Mouse (Mus musculus): ENCODE results near the gene Rpl24. TPM values are rescaled to one million over a fixed set of nuclear protein-coding genes. Genes with fewer than 3 reads are reported as not detected.

Rpl24 gene
- polyA plus RNA-seq, 2 experiments = 464 to 499 TPM

GRCm38 (mm10) chr16:55964126-55964949, 1.7 kb upstream of the Rpl24 start:
- Histone ChIP-seq H3K36me3 (replicated peaks; ENCODE audit: control insufficient read depth, insufficient read depth, low read depth) (peaks cover 13% of the 10 kb centered on the region), H3K9ac (replicated peaks) (no peak overlapping the region), H3K27me3 (ENCODE audit: control insufficient read depth, insufficient read depth, low read length) (no peaks in the 10 kb centered on the region), H3K4me1 (replicated peaks; ENCODE audit: control insufficient read depth in 2 of 2, insufficient read depth in 2 of 2, low read length in 1 of 2) (peaks cover 0 to 7% of the 10 kb centered on the region in 2 experiments; a peak in 3 of 4 replicates), H3K9me3 (ENCODE audit: control insufficient read depth, low read length) (no peaks in the 10 kb centered on the region), H3K27ac (no peak overlapping the region), H3K4me3 (ENCODE audit: insufficient read depth in 1 of 2, low read depth in 2 of 2, low read length in 2 of 2) (no peak overlapping the region), H3K4me2 (ENCODE audit: low read depth) (no peak overlapping the region)
- ATAC-seq (ENCODE audit: insufficient read depth) = no peak
- peak in 1 of 3 experiments; percentile 43 for DNase-seq (ENCODE audit: low read depth in 3 of 3, low spot score in 3 of 3)
- WGBS (ENCODE audit: insufficient replicate concordance) = 54% methylated on average over 4 of the region's 4 CpGs
- no peak for TF ChIP-seq EP300 (IDR thresholded peaks at IDR 0.05; ENCODE audit: low read depth)
- TF ChIP-seq CTCF (IDR thresholded peaks at IDR 0.05; ENCODE audit: low read depth) = peak; percentile 55

GRCm38 (mm10) chr16:55967221-55967620, 1.1 kb downstream of the Rpl24 start:
- DNase-seq (ENCODE audit: low read depth in 3 of 3, low spot score in 3 of 3) = no peak
- peaks cover 41% of the 10 kb centered on the region for H3K36me3 ChIP-seq (replicated peaks; ENCODE audit: control insufficient read depth, insufficient read depth, low read depth)
- peaks cover 0 to 9% of the 10 kb centered on the region in 2 experiments; a peak in 3 of 4 replicates for H3K4me1 ChIP-seq (replicated peaks; ENCODE audit: control insufficient read depth in 2 of 2, insufficient read depth in 2 of 2, low read length in 1 of 2)
- peak overlapping the region; percentile 96 for H3K9ac ChIP-seq (replicated peaks)
- H3K27me3 ChIP-seq (ENCODE audit: control insufficient read depth, insufficient read depth, low read length) = no peaks in the 10 kb centered on the region
- H3K4me2 ChIP-seq (ENCODE audit: low read depth) = peak overlapping the region; percentile 77
- 11% methylated on average over 1 of the region's 1 CpGs for whole genome bisulfite sequencing (ENCODE audit: insufficient replicate concordance)
- H3K4me3 ChIP-seq (ENCODE audit: insufficient read depth in 1 of 2, low read depth in 2 of 2, low read length in 2 of 2) = peak overlapping the region; percentile 93 to 94
- H3K9me3 ChIP-seq (ENCODE audit: control insufficient read depth, low read length) = no peaks in the 10 kb centered on the region
- ATAC-seq (ENCODE audit: insufficient read depth) = no peak
- peak overlapping the region; percentile 67 for H3K27ac ChIP-seq
- TF ChIP-seq EP300 (IDR thresholded peaks at IDR 0.05; ENCODE audit: low read depth) = no peak
- no peak for TF ChIP-seq CTCF (IDR thresholded peaks at IDR 0.05; ENCODE audit: low read depth)

GRCm38 (mm10) chr16:55969147-55969546, 3.1 kb downstream of the Rpl24 start:
- peaks cover 42% of the 10 kb centered on the region for H3K36me3 ChIP-seq (replicated peaks; ENCODE audit: control insufficient read depth, insufficient read depth, low read depth)
- H3K9me3 ChIP-seq (ENCODE audit: control insufficient read depth, low read length) = no peaks in the 10 kb centered on the region
- no peaks in the 10 kb centered on the region for H3K27me3 ChIP-seq (ENCODE audit: control insufficient read depth, insufficient read depth, low read length)
- H3K4me3 ChIP-seq (ENCODE audit: insufficient read depth in 1 of 2, low read depth in 2 of 2, low read length in 2 of 2) = no peak overlapping the region
- DNase-seq (ENCODE audit: low read depth in 3 of 3, low spot score in 3 of 3) (peak in 1 of 3 experiments; percentile 51), ATAC-seq (ENCODE audit: insufficient read depth) (no peak)
- H3K4me2 ChIP-seq (ENCODE audit: low read depth) = peak overlapping the region; percentile 41
- TF ChIP-seq EP300 (IDR thresholded peaks at IDR 0.05; ENCODE audit: low read depth) (no peak), CTCF (IDR thresholded peaks at IDR 0.05; ENCODE audit: low read depth) (peak; percentile 67)
- no peak overlapping the region for H3K27ac ChIP-seq
- 83% methylated on average over 3 of the region's 3 CpGs for WGBS (ENCODE audit: insufficient replicate concordance)
- H3K9ac ChIP-seq (replicated peaks) = no peak overlapping the region
- H3K4me1 ChIP-seq (replicated peaks; ENCODE audit: control insufficient read depth in 2 of 2, insufficient read depth in 2 of 2, low read length in 1 of 2) = peaks cover 4 to 15% of the 10 kb centered on the region in 2 experiments

GRCm38 (mm10) chr16:55970416-55970815, 4.3 kb downstream of the Rpl24 start:
- no peak for ATAC-seq (ENCODE audit: insufficient read depth)
- WGBS (ENCODE audit: insufficient replicate concordance) = 83% methylated on average over 5 of the region's 5 CpGs
- no peak for TF ChIP-seq CTCF (IDR thresholded peaks at IDR 0.05; ENCODE audit: low read depth)
- no peak for TF ChIP-seq EP300 (IDR thresholded peaks at IDR 0.05; ENCODE audit: low read depth)
- H3K9ac ChIP-seq (replicated peaks) = no peak overlapping the region
- H3K4me1 ChIP-seq (replicated peaks; ENCODE audit: control insufficient read depth in 2 of 2, insufficient read depth in 2 of 2, low read length in 1 of 2) = peaks cover 9 to 18% of the 10 kb centered on the region in 2 experiments
- no peak overlapping the region for H3K4me2 ChIP-seq (ENCODE audit: low read depth)
- DNase-seq (ENCODE audit: low read depth in 3 of 3, low spot score in 3 of 3) = no peak
- peaks cover 42% of the 10 kb centered on the region for H3K36me3 ChIP-seq (replicated peaks; ENCODE audit: control insufficient read depth, insufficient read depth, low read depth)
- H3K4me3 ChIP-seq (ENCODE audit: insufficient read depth in 1 of 2, low read depth in 2 of 2, low read length in 2 of 2) = no peak overlapping the region
- no peaks in the 10 kb centered on the region for H3K27me3 ChIP-seq (ENCODE audit: control insufficient read depth, insufficient read depth, low read length)
- no peaks in the 10 kb centered on the region for H3K9me3 ChIP-seq (ENCODE audit: control insufficient read depth, low read length)
- H3K27ac ChIP-seq = no peak overlapping the region
